Mouse (Mus musculus): ENCODE data around the gene Cptp. TPM values are rescaled to one million over a fixed set of nuclear protein-coding genes. Genes with fewer than 3 reads are reported as not detected.

Gene Cptp
- polyA plus RNA-seq, 1 experiment from 2014 or later, result 18.6 TPM

DNA sequence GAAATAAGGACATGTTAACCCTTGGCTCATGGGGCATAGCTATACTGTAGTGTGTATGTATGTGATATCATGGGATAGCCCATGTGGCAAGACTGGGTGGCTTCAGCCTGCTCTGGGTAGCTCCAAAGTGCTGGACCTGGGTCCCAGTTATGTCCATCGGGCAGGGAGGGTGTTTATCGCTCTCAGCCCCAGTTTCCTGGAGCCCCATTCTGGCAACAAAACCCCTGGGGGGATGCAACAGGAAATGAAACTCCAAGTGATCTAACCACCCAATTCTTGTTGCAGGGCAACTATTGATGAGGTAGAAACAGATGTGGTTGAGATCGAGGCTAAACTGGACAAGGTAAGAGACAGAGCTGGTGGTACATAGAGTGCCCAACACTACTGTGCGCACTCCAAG, 26.6 kb upstream of the Cptp start:
- Histone ChIP-seq H3K27me3 (replicated peaks; ENCODE audit: low read depth, poor library complexity, severe bottlenecking) (no peaks in the 10 kb centered on the region), H3K4me1 (peaks cover 37% of the 10 kb centered on the region), H3K27ac (replicated peaks) (no peak overlapping the region), H3K36me3 (replicated peaks) (peaks cover 47% of the 10 kb centered on the region), H3K4me3 (0 out of 2 replicates have a peak overlapping the region, but pooled peaks have one; percentile 2), H3K9me3 (no peaks in the 10 kb centered on the region)
- WGBS, result 92% methylated on average over 4 of the region's 4 CpGs
- DNase-seq (ENCODE audit: low spot score), result no peak

DNA sequence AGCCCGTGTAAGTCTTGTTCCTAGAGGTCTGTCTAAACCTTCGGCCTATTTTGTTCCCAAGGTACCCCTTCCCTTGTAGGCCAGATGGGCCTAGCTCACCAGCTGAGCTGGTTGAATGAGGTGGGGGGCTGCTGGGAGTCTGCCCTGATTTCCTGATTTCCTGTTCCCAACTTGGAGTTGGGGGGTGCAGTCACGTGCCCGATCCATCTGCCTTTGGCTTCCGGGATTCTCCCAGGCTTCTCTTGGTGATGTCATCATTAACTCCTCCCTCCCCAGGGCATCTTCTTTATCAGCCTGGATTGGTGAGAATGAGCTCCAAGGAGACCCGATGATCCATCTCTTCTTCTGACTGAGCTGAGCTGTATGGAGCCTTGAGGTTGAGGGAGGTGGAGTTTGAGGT, 26.0 kb upstream of the Cptp start:
- DNase-seq (ENCODE audit: low spot score), result no peak
- Histone ChIP-seq H3K27ac (replicated peaks) (no peak overlapping the region), H3K27me3 (replicated peaks; ENCODE audit: low read depth, poor library complexity, severe bottlenecking) (no peaks in the 10 kb centered on the region), H3K4me3 (peak overlapping the region; percentile 96; the same call in 1 of the 2 replicates), H3K9me3 (no peaks in the 10 kb centered on the region), H3K36me3 (replicated peaks) (peaks cover 42% of the 10 kb centered on the region), H3K4me1 (peaks cover 43% of the 10 kb centered on the region)
- WGBS, result 49% methylated on average over 6 of the region's 6 CpGs

- no peak overlapping the region; the same call in 1 of the 2 replicates for H3K27ac ChIP-seq (replicated peaks)
- peaks cover 42% of the 10 kb centered on the region for H3K36me3 ChIP-seq (replicated peaks)
- H3K27me3 ChIP-seq (replicated peaks; ENCODE audit: low read depth, poor library complexity, severe bottlenecking), result no peaks in the 10 kb centered on the region
- H3K4me3 ChIP-seq, result peak overlapping the region; percentile 96
- no peaks in the 10 kb centered on the region for H3K9me3 ChIP-seq
- DNase-seq (ENCODE audit: low spot score), result no peak
- WGBS, result 40% methylated on average over 8 of the region's 8 CpGs
- H3K4me1 ChIP-seq, result peaks cover 47% of the 10 kb centered on the region
These were observed 25.2 kb upstream of the Cptp start for GRCm38 (mm10) chr4:155894311-155894881.

GRCm38 (mm10) chr4:155893212-155893690, 24.0 kb upstream of the Cptp start:
- WGBS, result 73% methylated on average over 8 of the region's 8 CpGs
- no peak for DNase-seq (ENCODE audit: low spot score)
- 0 out of 2 replicates have a peak overlapping the region, but pooled peaks have one; percentile 90 for H3K27ac ChIP-seq (replicated peaks)

GRCm38 (mm10) chr4:155892438-155893211, 23.4 kb upstream of the Cptp start:
- Histone ChIP-seq H3K4me3 (peak overlapping the region; percentile 96), H3K9me3 (no peaks in the 10 kb centered on the region), H3K36me3 (replicated peaks) (peaks cover 43% of the 10 kb centered on the region), H3K27ac (replicated peaks) (peak overlapping the region; percentile 90), H3K27me3 (replicated peaks; ENCODE audit: low read depth, poor library complexity, severe bottlenecking) (no peaks in the 10 kb centered on the region), H3K4me1 (peaks cover 47% of the 10 kb centered on the region)
- WGBS, result 6% methylated on average over 37 of the region's 37 CpGs
- DNase-seq (ENCODE audit: low spot score), result peak; percentile 65

More at GRCm38 (mm10) chr4:155893212-155893690, 24.0 kb upstream of the Cptp start:
- peaks cover 42% of the 10 kb centered on the region for H3K36me3 ChIP-seq (replicated peaks)
- no peaks in the 10 kb centered on the region for H3K27me3 ChIP-seq (replicated peaks; ENCODE audit: low read depth, poor library complexity, severe bottlenecking)
- H3K9me3 ChIP-seq, result no peaks in the 10 kb centered on the region
- peak overlapping the region; percentile 96 for H3K4me3 ChIP-seq
- H3K4me1 ChIP-seq, result peaks cover 47% of the 10 kb centered on the region

DNA sequence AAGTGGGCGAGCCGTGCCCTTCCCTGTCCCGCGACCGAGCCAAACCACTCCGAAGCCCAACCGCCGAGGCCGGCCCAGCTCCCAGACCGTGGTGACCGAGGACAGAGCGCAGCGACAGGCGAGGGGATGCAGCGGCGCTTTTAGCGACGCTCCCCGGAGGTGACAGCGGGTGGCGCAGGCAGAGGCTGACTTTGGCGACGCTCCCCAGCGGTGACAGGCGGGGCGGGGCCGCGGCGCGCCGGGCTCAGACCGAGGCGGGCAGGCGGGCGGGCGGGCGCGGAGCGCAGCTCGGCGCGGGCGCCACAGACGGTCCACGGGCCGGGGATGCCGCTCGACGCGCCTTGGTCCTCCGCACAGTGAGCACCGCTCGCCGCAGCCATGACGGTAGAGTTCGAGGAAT, 22.8 kb upstream of the Cptp start:
- H3K4me3 ChIP-seq, result peak overlapping the region; percentile 96
- H3K27me3 ChIP-seq (replicated peaks; ENCODE audit: low read depth, poor library complexity, severe bottlenecking), result no peaks in the 10 kb centered on the region
- H3K36me3 ChIP-seq (replicated peaks), result peaks cover 47% of the 10 kb centered on the region
- under 1% methylated on average over 56 of the region's 56 CpGs for WGBS
- peak overlapping the region; percentile 90 for H3K27ac ChIP-seq (replicated peaks)
- peaks cover 47% of the 10 kb centered on the region for H3K4me1 ChIP-seq
- no peaks in the 10 kb centered on the region for H3K9me3 ChIP-seq
- peak; percentile 90 for DNase-seq (ENCODE audit: low spot score)

GRCm38 (mm10) chr4:155891551-155892001, 22.3 kb upstream of the Cptp start, which contains the start of the genes Pusl1 and Acap3:
Gene Pusl1, minus strand, starts transcription at chr4:155891781.
Gene Acap3, plus strand, starts transcription at chr4:155891822.
- peak within 1 kb of the TSS; percentile 96 for H3K4me3 ChIP-seq
- H3K9me3 ChIP-seq, result no peaks in the 10 kb centered on the region
- H3K4me1 ChIP-seq, result peaks cover 47% of the 10 kb centered on the region
- under 1% methylated on average over 52 of the region's 52 CpGs for WGBS
- peak within 1 kb of the TSS; percentile 90 for H3K27ac ChIP-seq (replicated peaks)
- H3K27me3 ChIP-seq (replicated peaks; ENCODE audit: low read depth, poor library complexity, severe bottlenecking), result no peaks in the 10 kb centered on the region
- peak; percentile 97 for DNase-seq (ENCODE audit: low spot score)
- H3K36me3 ChIP-seq (replicated peaks), result peaks cover 47% of the 10 kb centered on the region

- under 1% methylated on average over 34 of the region's 34 CpGs for WGBS
- H3K9me3 ChIP-seq, result no peaks in the 10 kb centered on the region
- H3K36me3 ChIP-seq (replicated peaks), result peaks cover 47% of the 10 kb centered on the region
- no peaks in the 10 kb centered on the region for H3K27me3 ChIP-seq (replicated peaks; ENCODE audit: low read depth, poor library complexity, severe bottlenecking)
- peaks cover 47% of the 10 kb centered on the region for H3K4me1 ChIP-seq
- DNase-seq (ENCODE audit: low spot score), result no peak
- H3K27ac ChIP-seq (replicated peaks), result peak overlapping the region; percentile 90
- H3K4me3 ChIP-seq, result peak overlapping the region; percentile 96
These were observed 21.8 kb upstream of the Cptp start for GRCm38 (mm10) chr4:155891011-155891471.

DNA sequence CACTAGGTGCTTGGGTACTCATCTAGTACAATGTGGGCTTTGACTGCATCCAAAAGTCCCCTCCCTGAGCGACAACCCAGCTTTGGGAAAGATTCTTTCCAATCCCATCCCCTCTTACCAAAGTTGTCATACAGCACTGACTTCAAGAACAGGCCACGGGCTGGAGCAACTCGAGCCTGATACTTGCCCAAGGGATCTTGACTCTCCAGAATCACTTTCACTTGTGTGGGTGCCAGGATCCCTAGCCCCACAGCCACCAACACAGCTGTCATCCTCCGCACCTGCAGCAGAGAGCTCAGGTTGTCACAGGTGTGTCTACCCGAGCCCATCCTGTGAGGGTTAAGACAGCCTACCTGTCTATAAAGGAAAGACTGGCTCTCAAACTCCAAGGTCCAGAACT, 20.1 kb upstream of the Cptp start:
- Histone ChIP-seq H3K27ac (replicated peaks) (no peak overlapping the region), H3K4me3 (peak overlapping the region; percentile 96; the same call in 1 of the 2 replicates), H3K36me3 (replicated peaks) (peaks cover 58% of the 10 kb centered on the region), H3K27me3 (replicated peaks; ENCODE audit: low read depth, poor library complexity, severe bottlenecking) (no peaks in the 10 kb centered on the region), H3K9me3 (no peaks in the 10 kb centered on the region), H3K4me1 (peaks cover 35% of the 10 kb centered on the region)
- WGBS, result 84% methylated on average over 5 of the region's 5 CpGs
- DNase-seq (ENCODE audit: low spot score), result no peak

GRCm38 (mm10) chr4:155888181-155888580, 18.9 kb upstream of the Cptp start:
- no peaks in the 10 kb centered on the region for H3K9me3 ChIP-seq
- H3K27ac ChIP-seq (replicated peaks), result no peak overlapping the region
- 95% methylated on average over 9 of the region's 9 CpGs for WGBS
- no peak for DNase-seq (ENCODE audit: low spot score)
- peaks cover 23% of the 10 kb centered on the region for H3K4me1 ChIP-seq
- H3K4me3 ChIP-seq, result no peak overlapping the region
- peaks cover 69% of the 10 kb centered on the region for H3K36me3 ChIP-seq (replicated peaks)
- no peaks in the 10 kb centered on the region for H3K27me3 ChIP-seq (replicated peaks; ENCODE audit: low read depth, poor library complexity, severe bottlenecking)

DNA sequence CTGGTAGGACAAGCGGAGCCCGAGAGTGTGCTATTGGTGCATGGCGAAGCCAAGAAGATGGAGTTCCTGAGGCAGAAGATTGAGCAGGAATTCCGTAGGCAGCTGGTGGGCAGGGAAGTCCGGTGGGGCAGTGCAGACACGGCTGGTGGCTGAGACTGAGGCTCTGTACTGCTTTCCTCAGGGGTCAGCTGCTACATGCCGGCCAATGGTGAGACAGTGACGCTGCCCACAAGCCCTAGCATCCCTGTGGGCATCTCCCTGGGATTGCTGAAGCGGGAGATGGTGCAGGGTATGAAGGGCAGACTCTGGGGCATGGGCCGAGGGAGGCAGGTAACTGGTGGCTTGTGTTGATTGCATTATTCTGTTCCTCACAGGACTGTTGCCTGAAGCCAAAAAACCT, 18.4 kb upstream of the Cptp start:
- Histone ChIP-seq H3K36me3 (replicated peaks) (peaks cover 75% of the 10 kb centered on the region), H3K27ac (replicated peaks) (no peak overlapping the region), H3K4me3 (no peak overlapping the region), H3K4me1 (peaks cover 18% of the 10 kb centered on the region), H3K27me3 (replicated peaks; ENCODE audit: low read depth, poor library complexity, severe bottlenecking) (no peaks in the 10 kb centered on the region), H3K9me3 (no peaks in the 10 kb centered on the region)
- WGBS, result 87% methylated on average over 10 of the region's 10 CpGs
- DNase-seq (ENCODE audit: low spot score), result no peak

DNA sequence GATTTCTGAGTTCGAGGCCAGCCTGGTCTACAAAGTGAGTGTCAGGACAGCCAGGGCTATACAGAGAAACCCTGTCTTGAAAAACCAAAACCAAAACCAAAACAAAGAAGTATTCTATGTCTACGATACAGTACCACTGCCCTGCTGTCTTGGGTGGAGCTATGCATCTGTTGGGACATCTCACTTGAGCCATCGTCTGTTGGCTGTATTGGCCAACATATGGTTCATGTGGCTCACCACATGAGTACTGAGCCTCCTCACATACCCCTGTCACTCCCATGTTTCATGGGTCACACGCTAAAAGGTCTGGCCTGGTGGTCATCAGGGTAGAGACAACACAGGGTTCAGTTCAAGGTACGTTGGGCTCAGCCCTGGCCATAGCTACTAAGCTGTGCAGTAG, 17.1 kb upstream of the Cptp start:
- H3K27me3 ChIP-seq (replicated peaks; ENCODE audit: low read depth, poor library complexity, severe bottlenecking), result no peaks in the 10 kb centered on the region
- H3K4me3 ChIP-seq, result no peak overlapping the region
- no peak for DNase-seq (ENCODE audit: low spot score)
- no peak overlapping the region for H3K27ac ChIP-seq (replicated peaks)
- H3K36me3 ChIP-seq (replicated peaks), result peaks cover 84% of the 10 kb centered on the region
- WGBS, result 92% methylated on average over 5 of the region's 5 CpGs
- peaks cover 14% of the 10 kb centered on the region for H3K4me1 ChIP-seq
- no peaks in the 10 kb centered on the region for H3K9me3 ChIP-seq

All from embryonic facial prominence, embryonic 10.5 days (tissue).